Mouse (Mus musculus) liver, postnatal 0 days (tissue): ENCODE results near the gene 1700029F12Rik. TPM values are rescaled to one million over a fixed set of nuclear protein-coding genes. Genes with fewer than 3 reads are reported as not detected.
"Not testable (repeated sequence)": the region's sequence is repeated elsewhere in the genome, so short reads cannot be mapped to it uniquely, and the experiment has no call there.

Source experiments
- ATAC-seq: fragments of 200-750 bp; cut with Nextera tagmentation; 2 replicates; pipeline ENCODE4 v1.8.0; 2017; ENCODE audit warnings: mild to moderate bottlenecking, moderate library complexity
- DNase-seq: peaks from one replicate; pipeline ENCODE4 v3.0.0-alpha.2; 2016
- H3K27ac ChIP-seq: fragments of 300-500 bp; sonication (generic); 2 replicates; pipeline ENCODE4 v1.5.1; 2014; ENCODE audit warnings: antibody characterized with exemption, moderate library complexity, mild to moderate bottlenecking, low read depth
- H3K27me3 ChIP-seq: fragments of 300-500 bp; sonication (generic); 2 replicates; pipeline ENCODE4 v1.6.1; 2014; ENCODE audit warnings: low read length, control low read depth, mixed read lengths; ENCODE audit not compliant: insufficient read depth
- H3K36me3 ChIP-seq: fragments of 300-500 bp; sonication (generic); replicated peaks from 2 replicates; pipeline ENCODE4 v1.6.1; 2014; ENCODE audit warnings: mild to moderate bottlenecking, control low read depth, low read length, moderate library complexity, mixed read lengths; ENCODE audit not compliant: insufficient read depth
- H3K4me1 ChIP-seq: fragments of 300-500 bp; sonication (generic); 2 replicates; pipeline ENCODE4 v1.6.1; 2014; ENCODE audit warnings: antibody characterized with exemption, mild to moderate bottlenecking, control low read depth; ENCODE audit not compliant: insufficient read depth
- H3K4me2 ChIP-seq: fragments of 300-500 bp; sonication (generic); 2 replicates; pipeline ENCODE4 v1.6.1; 2014; ENCODE audit warnings: low read depth, mild to moderate bottlenecking, low read length, moderate library complexity, mixed read lengths
- H3K4me3 ChIP-seq: fragments of 300-500 bp; sonication (generic); 2 replicates; pipeline ENCODE4 v1.5.1; 2014; ENCODE audit warnings: low read depth, low read length
- H3K9ac ChIP-seq: fragments of 300-500 bp; sonication (generic); replicated peaks from 2 replicates; pipeline ENCODE4 v1.6.1; 2014; ENCODE audit warnings: mild to moderate bottlenecking, moderate library complexity
- H3K9me3 ChIP-seq: fragments of 300-500 bp; sonication (generic); 2 replicates; pipeline ENCODE4 v1.6.1; 2016; ENCODE audit warnings: mild to moderate bottlenecking, control low read depth, low read length, mixed read lengths
- CTCF ChIP-seq: sonication (generic); IDR thresholded peaks from 2 replicates; pipeline ENCODE4 v1.5.1; 2016; ENCODE audit warnings: antibody characterized with exemption, low read depth
- EP300 ChIP-seq: IDR thresholded peaks from 2 replicates; pipeline ENCODE4 v1.6.1; 2016; ENCODE audit warnings: antibody characterized with exemption, low read depth, mild to moderate bottlenecking
- WGBS: fragments of 180-500 bp; shearing (Covaris S2); extraction: QIAGEN DNeasy Blood & Tissue Kit; methylation state at CpG from one replicate; pipeline ENCODE4 v1.1.7; 2014; ENCODE audit not compliant: insufficient replicate concordance; 5-methylcytosine and 5-hydroxymethylcytosine counted together
- polyA plus RNA-seq: library from polyadenylated mRNA; unstranded; fragments of >200 nt; fragmentation: Nextera tagmentation; extraction: Ambion mirVana; gene quantifications from 2 replicates; pipeline ENCODE4 v1.2.1, GENCODE M21; 2015

Gene 1700029F12Rik
- polyA plus RNA-seq, 1 experiment from 2014 or later = not detected

- peak overlapping the region; percentile 61 for H3K9ac ChIP-seq
- no peaks in the 10 kb centered on the region for H3K9me3 ChIP-seq
- H3K27me3 ChIP-seq = peaks cover 38% of the 10 kb centered on the region
- H3K4me3 ChIP-seq = peak overlapping the region; percentile 74
- H3K36me3 ChIP-seq = no peaks in the 10 kb centered on the region
- H3K4me1 ChIP-seq = peaks cover 11% of the 10 kb centered on the region
- H3K27ac ChIP-seq = no peak overlapping the region
- TF ChIP-seq CTCF = no peak
- TF ChIP-seq EP300 = no peak
- under 1% methylated on average over 42 of the region's 76 CpGs for WGBS
- ATAC-seq = peak; percentile 56
- peak; percentile 33 for DNase-seq
- peak overlapping the region; percentile 98 for H3K4me2 ChIP-seq
These were observed 37.6 kb upstream of the 1700029F12Rik start for GRCm38 (mm10) chr13:97071626-97072241.

- 3% methylated on average over 71 of the region's 85 CpGs for WGBS
- Histone ChIP-seq H3K4me2 (peak overlapping the region; percentile 98), H3K9ac (peak overlapping the region; percentile 61), H3K9me3 (no peaks in the 10 kb centered on the region), H3K27ac (no peak overlapping the region), H3K4me3 (peak overlapping the region; percentile 74), H3K4me1 (peaks cover 11% of the 10 kb centered on the region), H3K27me3 (peaks cover 38% of the 10 kb centered on the region), H3K36me3 (no peaks in the 10 kb centered on the region)
- DNase-seq = peak; percentile 36
- TF ChIP-seq CTCF (no peak), EP300 (no peak)
- ATAC-seq = peak; percentile 46; the same call in 1 of the 2 replicates
These were observed 36.9 kb upstream of the 1700029F12Rik start for GRCm38 (mm10) chr13:97070931-97071625.

DNA sequence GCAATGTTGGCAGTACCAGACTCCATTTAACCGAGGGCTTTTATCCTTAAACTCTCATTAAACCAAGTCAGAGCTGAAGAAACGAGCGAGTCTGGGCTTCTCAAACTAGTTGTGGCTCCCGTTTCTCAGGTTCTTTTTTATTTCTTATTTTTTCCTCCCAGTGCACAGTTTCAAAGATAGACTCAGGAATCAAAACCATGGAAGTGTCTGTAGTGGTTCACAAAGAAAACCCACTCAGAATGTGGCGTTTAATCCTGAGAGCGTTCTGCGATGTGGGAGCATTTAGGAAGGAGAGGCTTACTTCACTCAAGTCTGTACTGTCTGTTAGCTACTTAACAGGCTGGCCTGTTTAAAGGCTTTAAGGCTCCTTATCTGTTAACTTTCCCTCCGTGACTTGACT is 34.0 kb upstream of the 1700029F12Rik start:
- DNase-seq (no peak), ATAC-seq (no peak)
- H3K27ac ChIP-seq = no peak overlapping the region
- H3K27me3 ChIP-seq = peaks cover 31% of the 10 kb centered on the region
- H3K4me2 ChIP-seq = peak overlapping the region; percentile 66
- H3K9ac ChIP-seq = no peak overlapping the region
- H3K4me1 ChIP-seq = peaks cover 20% of the 10 kb centered on the region
- TF ChIP-seq CTCF = no peak
- TF ChIP-seq EP300 = no peak
- no peaks in the 10 kb centered on the region for H3K36me3 ChIP-seq
- 72% methylated on average over 8 of the region's 8 CpGs for WGBS
- H3K9me3 ChIP-seq = no peaks in the 10 kb centered on the region
- no peak overlapping the region for H3K4me3 ChIP-seq

DNA sequence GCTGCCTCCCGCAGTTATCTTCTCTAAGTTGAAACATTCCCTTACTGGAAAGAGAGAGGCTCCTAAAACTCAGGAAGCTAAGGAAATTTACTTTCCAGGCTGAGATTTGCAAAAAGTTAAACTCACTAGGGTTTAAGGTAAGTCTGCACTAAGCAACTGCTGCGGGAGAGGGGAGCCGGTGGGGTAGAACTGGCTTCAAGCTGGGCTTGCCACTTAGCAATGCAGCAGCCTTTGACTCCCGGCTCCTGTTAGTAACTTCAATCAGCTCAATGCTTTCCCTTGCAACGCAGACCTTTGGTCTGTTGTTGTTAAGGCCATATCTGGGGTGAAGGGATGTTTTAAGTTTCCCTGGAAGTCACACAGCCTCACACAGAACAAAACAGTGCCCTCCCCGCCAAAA is 33.5 kb upstream of the 1700029F12Rik start:
- H3K4me3 ChIP-seq = peak overlapping the region; percentile 40
- H3K9ac ChIP-seq = no peak overlapping the region
- WGBS = 48% methylated on average over 6 of the region's 6 CpGs
- TF ChIP-seq CTCF (no peak), EP300 (no peak)
- no peaks in the 10 kb centered on the region for H3K36me3 ChIP-seq
- peaks cover 20% of the 10 kb centered on the region for H3K4me1 ChIP-seq
- H3K27me3 ChIP-seq = peaks cover 27% of the 10 kb centered on the region
- H3K27ac ChIP-seq = 0 out of 2 replicates have a peak overlapping the region, but pooled peaks have one; percentile 30
- no peak for DNase-seq
- peak overlapping the region; percentile 66 for H3K4me2 ChIP-seq
- ATAC-seq = no peak
- H3K9me3 ChIP-seq = no peaks in the 10 kb centered on the region

DNA sequence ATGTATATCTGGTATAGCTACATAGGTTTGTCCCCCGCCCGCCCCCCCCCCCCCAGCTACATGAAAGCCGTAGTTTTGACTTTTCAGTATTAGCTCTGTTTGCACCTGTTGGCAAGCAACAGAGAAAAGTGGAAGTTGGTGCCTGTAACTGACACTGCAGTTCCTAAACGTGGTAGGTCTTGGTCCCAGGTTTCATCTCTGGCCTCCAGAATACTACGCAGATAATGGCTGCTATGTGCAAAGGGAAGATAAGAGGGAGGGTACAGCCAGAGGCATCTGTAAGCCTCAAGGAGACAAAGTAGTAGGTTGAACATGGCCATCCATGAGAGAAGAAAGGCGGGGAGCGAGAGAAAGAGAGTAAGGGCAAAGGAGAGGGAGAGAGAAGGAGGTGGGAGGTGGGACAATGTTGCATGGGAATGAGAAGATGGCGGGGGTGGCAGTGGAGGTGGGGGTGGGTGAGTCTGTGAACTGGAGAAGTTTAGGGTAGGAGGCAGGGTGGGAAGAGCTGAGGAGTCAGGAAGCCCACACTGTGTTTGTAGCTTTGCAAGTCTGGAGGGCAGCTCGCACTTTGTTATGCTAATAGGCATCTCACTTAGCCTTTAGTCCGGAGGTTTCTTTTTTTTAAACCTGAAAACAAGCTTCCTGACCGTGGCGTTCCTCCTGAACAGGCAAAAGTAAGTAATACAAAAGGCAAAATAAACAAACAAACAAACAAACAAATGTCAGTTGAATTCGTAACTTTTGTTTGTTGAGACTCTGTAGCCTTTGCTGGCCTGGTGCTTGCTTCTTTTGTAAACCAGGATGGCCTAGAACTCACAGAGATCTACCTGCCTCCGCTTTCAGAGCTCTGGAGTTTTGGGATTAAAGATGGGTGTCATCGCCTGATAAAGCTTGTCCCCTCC is 32.7 kb upstream of the 1700029F12Rik start, which contains the start of gene Fam169a:
Gene Fam169a, plus strand, starts transcription at position 638 of the 902 bp plus-strand sequence.
- no peaks in the 10 kb centered on the region for H3K36me3 ChIP-seq
- ATAC-seq (peak; percentile 89), DNase-seq (peak; percentile 22)
- peak within 1 kb of the TSS; percentile 40 for H3K4me3 ChIP-seq
- no peak for TF ChIP-seq CTCF
- TF ChIP-seq EP300 = peak; percentile 96
- H3K9me3 ChIP-seq = no peaks in the 10 kb centered on the region
- H3K27me3 ChIP-seq = peaks cover 19% of the 10 kb centered on the region
- 0 out of 2 replicates have a peak within 1 kb of the TSS, but pooled peaks have one; percentile 30 for H3K27ac ChIP-seq
- H3K9ac ChIP-seq = 0 out of 2 replicates have a peak within 1 kb of the TSS, but pooled peaks have one; percentile 16
- H3K4me1 ChIP-seq = peaks cover 20% of the 10 kb centered on the region
- WGBS = 51% methylated on average over 15 of the region's 15 CpGs
- peak within 1 kb of the TSS; percentile 66 for H3K4me2 ChIP-seq

GRCm38 (mm10) chr13:97064844-97065621 is 30.9 kb upstream of the 1700029F12Rik start:
- WGBS = 50% methylated on average over 18 of the region's 18 CpGs
- not testable (repeated sequence) for H3K4me3 ChIP-seq, H3K4me1 ChIP-seq, H3K36me3 ChIP-seq, H3K27ac ChIP-seq, H3K27me3 ChIP-seq, H3K9ac ChIP-seq, H3K9me3 ChIP-seq
- H3K4me2 ChIP-seq = 0 out of 2 replicates have a peak overlapping the region, but pooled peaks have one; percentile 9
- peak; percentile 40; the same call in 1 of the 2 replicates for ATAC-seq
- DNase-seq = peak; percentile 36
